Mouse (Mus musculus) ES-E14 (cell line): ENCODE data around the gene Nudt21. TPM values are rescaled to one million over a fixed set of nuclear protein-coding genes. Genes with fewer than 3 reads are reported as not detected.

Experiments used
- DNase-seq: peaks from one replicate; pipeline ENCODE4 v3.0.0-alpha.2; 2013; ENCODE audit warnings: low read depth, low spot score
- H3K27ac ChIP-seq: 2 replicates; pipeline ENCODE4 v1.5.1; 2012; ENCODE audit warnings: low read depth, mild to moderate bottlenecking, low read length, moderate library complexity, mixed read lengths; ENCODE audit not compliant: poor library complexity, insufficient read depth, severe bottlenecking
- H3K36me3 ChIP-seq: 2 replicates; pipeline ENCODE4 v1.6.1; 2012; ENCODE audit warnings: mild to moderate bottlenecking, low read length, moderate library complexity, mixed read lengths; ENCODE audit not compliant: control insufficient read depth, poor library complexity, insufficient read depth, severe bottlenecking
- H3K4me1 ChIP-seq, 2 experiments: fragments of 150-350 bp in 1 of 2; sonication (generic) in 1 of 2; 2 replicates each; pipeline ENCODE4 v1.6.1; 2012; ENCODE audit warnings: low read length in 2 of 2, mild to moderate bottlenecking in 1 of 2, mixed read lengths in 1 of 2; ENCODE audit not compliant: control insufficient read depth in 2 of 2, insufficient read depth in 2 of 2, poor library complexity in 1 of 2
- H3K4me3 ChIP-seq, 2 experiments: fragments of 150-350 bp in 1 of 2; sonication (generic) in 1 of 2; 2 replicates each; pipeline ENCODE4 v1.5.1; 2012; ENCODE audit warnings: low read length in 2 of 2, low read depth in 1 of 2, mild to moderate bottlenecking in 1 of 2, mixed read lengths in 1 of 2; ENCODE audit not compliant: insufficient read depth in 1 of 2, poor library complexity in 1 of 2, severe bottlenecking in 1 of 2
- H3K9ac ChIP-seq: 2 replicates; pipeline ENCODE4 v1.6.1; 2012; ENCODE audit warnings: low read depth, mild to moderate bottlenecking, low read length, mixed read lengths; ENCODE audit not compliant: poor library complexity, insufficient read depth, severe bottlenecking
- H3K9me3 ChIP-seq: fragments of 150-350 bp; sonication (generic); 2 replicates; pipeline ENCODE4 v1.6.1; 2012; ENCODE audit warnings: low read depth, mild to moderate bottlenecking, low read length; ENCODE audit not compliant: control insufficient read depth, insufficient read depth
- CHD2 ChIP-seq: IDR thresholded peaks from 2 replicates; pipeline ENCODE4 v1.6.1; 2014; ENCODE audit warnings: mild to moderate bottlenecking, low read depth, low read length, inconsistent platforms
- HCFC1 ChIP-seq: IDR thresholded peaks from 2 replicates; pipeline ENCODE4 v1.6.1; 2012; ENCODE audit warnings: low read length, inconsistent platforms, borderline replicate concordance; ENCODE audit not compliant: insufficient read depth
- MAFK ChIP-seq: IDR thresholded peaks from 2 replicates; pipeline ENCODE4 v1.6.1; 2014; ENCODE audit warnings: mild to moderate bottlenecking, low read depth, low read length, inconsistent platforms; ENCODE audit not compliant: insufficient read depth
- ZC3H11A ChIP-seq: IDR thresholded peaks from 2 replicates; pipeline ENCODE4 v1.6.1; 2012; ENCODE audit warnings: low read depth, mild to moderate bottlenecking, inconsistent platforms, low read length, borderline replicate concordance
- ZNF384 ChIP-seq: IDR thresholded peaks from 2 replicates; pipeline ENCODE4 v1.6.1; 2012; ENCODE audit warnings: low read depth, low read length, inconsistent platforms
- in situ Hi-C, 2 experiments: fragments of 600-800 bp; cut with MboI; formaldehyde crosslinking; loops; one replicate each; pipeline ENCODE4 v1.15.1; 2025; ENCODE audit warnings: low sequenced_read_pairs in 2 of 2, inconsistent platforms in 1 of 2; ENCODE audit not compliant: unreplicated experiment in 2 of 2
- total RNA-seq: library from RNA; depleted of rRNA; stranded (reverse); fragments of 300-350 nt; gene quantifications from 2 replicates; pipeline ENCODE4 v1.2.3, GENCODE M21; 2012; rRNA removed

The Nudt21 gene
- total RNA-seq, 1 experiment, result 152 TPM

GRCm38 (mm10) chr8:93972211-93972610 lies 64.6 kb downstream of the Nudt21 start:
- Histone ChIP-seq H3K36me3 (peaks cover 5% of the 10 kb centered on the region; the same call in 1 of the 2 replicates), H3K27ac (no peak overlapping the region), H3K4me3 (no peak overlapping the region), H3K9me3 (no peaks in the 10 kb centered on the region), H3K9ac (no peak overlapping the region), H3K4me1 (peaks cover 0 to 2% of the 10 kb centered on the region in 2 experiments; a peak in 1 of 4 replicates)
- TF ChIP-seq CHD2 (no peak), ZNF384 (no peak), HCFC1 (no peak), MAFK (no peak), ZC3H11A (no peak)
- no peak for DNase-seq
- in situ Hi-C loops, result no loop called here

GRCm38 (mm10) chr8:93971451-93971850 lies 65.4 kb downstream of the Nudt21 start:
- in situ Hi-C loops, result no loop called here
- H3K9ac ChIP-seq, result no peak overlapping the region
- H3K4me3 ChIP-seq, result no peak overlapping the region
- peaks cover 5% of the 10 kb centered on the region; the same call in 1 of the 2 replicates for H3K36me3 ChIP-seq
- H3K4me1 ChIP-seq, result peaks cover 0 to 2% of the 10 kb centered on the region in 2 experiments; a peak in 1 of 4 replicates
- no peak overlapping the region for H3K27ac ChIP-seq
- DNase-seq, result no peak
- no peaks in the 10 kb centered on the region for H3K9me3 ChIP-seq
- TF ChIP-seq ZNF384 (no peak), HCFC1 (no peak), CHD2 (no peak), ZC3H11A (no peak), MAFK (no peak)

GRCm38 (mm10) chr8:93969626-93970340 lies 67.0 kb downstream of the Nudt21 start:
- Histone ChIP-seq H3K4me1 (peaks cover 0 to 2% of the 10 kb centered on the region in 2 experiments; a peak in 1 of 4 replicates), H3K9me3 (no peaks in the 10 kb centered on the region), H3K36me3 (peaks cover 4% of the 10 kb centered on the region; the same call in 1 of the 2 replicates), H3K4me3 (no peak overlapping the region), H3K9ac (no peak overlapping the region), H3K27ac (no peak overlapping the region)
- no peak for DNase-seq
- TF ChIP-seq ZNF384 (no peak), HCFC1 (no peak), MAFK (no peak), ZC3H11A (no peak), CHD2 (no peak)
- in situ Hi-C loops, result no loop called here

- in situ Hi-C loops, result no loop called here
- no peak overlapping the region for H3K9ac ChIP-seq
- no peak for DNase-seq
- H3K4me3 ChIP-seq, result no peak overlapping the region
- no peak for TF ChIP-seq ZC3H11A
- no peak for TF ChIP-seq HCFC1
- no peak for TF ChIP-seq CHD2
- no peak for TF ChIP-seq MAFK
- no peak for TF ChIP-seq ZNF384
- H3K36me3 ChIP-seq, result peaks cover 4% of the 10 kb centered on the region; the same call in 1 of the 2 replicates
- H3K9me3 ChIP-seq, result no peaks in the 10 kb centered on the region
- H3K27ac ChIP-seq, result peak overlapping the region; percentile 42; the same call in 1 of the 2 replicates
- H3K4me1 ChIP-seq, result peaks cover 0 to 2% of the 10 kb centered on the region in 2 experiments; a peak in 1 of 4 replicates
Observed at GRCm38 (mm10) chr8:93968293-93968692, 68.5 kb downstream of the Nudt21 start.

Other genes with a start within 250 kb of the Nudt21 start
- 1.1 and 1.7 TPM in 2 replicates for gene Gnao1, start 227.1 kb downstream of the Nudt21 start, total RNA-seq
- 67.1 and 73.6 TPM in 2 replicates for gene Amfr, start 24.2 kb downstream of the Nudt21 start, total RNA-seq
- 17.0 and 19.1 TPM in 2 replicates for gene Ogfod1, start 167 bp upstream of the Nudt21 start, total RNA-seq
- 25.6 and 26.0 TPM in 2 replicates for gene Bbs2, start 61.9 kb upstream of the Nudt21 start, total RNA-seq
- 1.6 and 6.4 TPM in 2 replicates for gene Mt4, start 100.2 kb upstream of the Nudt21 start, total RNA-seq
- gene Mt3, start 115.6 kb upstream of the Nudt21 start, total RNA-seq, result 2.1 and 6.6 TPM in 2 replicates
- gene Mt2, start 135.6 kb upstream of the Nudt21 start, total RNA-seq, result 541 and 635 TPM in 2 replicates
- gene Mt1, start 142.1 kb upstream of the Nudt21 start, total RNA-seq, result 306 and 332 TPM in 2 replicates
- 82.8 and 92.5 TPM in 2 replicates for gene Nup93, start 177.5 kb upstream of the Nudt21 start, total RNA-seq